Mouse (Mus musculus): ENCODE results near the gene Nedd4. TPM values are rescaled to one million over a fixed set of nuclear protein-coding genes. Genes with fewer than 3 reads are reported as not detected.
"Not testable (repeated sequence)": the region's sequence is repeated elsewhere in the genome, so short reads cannot be mapped to it uniquely, and the experiment has no call there.

Gene Nedd4
- total RNA-seq, 1 experiment from 2014 or later = 467 TPM

GRCm38 (mm10) chr9:72652961-72653360, 9.2 kb upstream of the Nedd4 start:
- DNase-seq = no peak

- DNase-seq = no peak
Observed at GRCm38 (mm10) chr9:72653533-72653932, 8.6 kb upstream of the Nedd4 start.

- peak; percentile 85 for DNase-seq
Observed at GRCm38 (mm10) chr9:72654593-72655242, 7.4 kb upstream of the Nedd4 start.

- no peak for DNase-seq
Observed at GRCm38 (mm10) chr9:72655602-72656001, 6.5 kb upstream of the Nedd4 start.

GRCm38 (mm10) chr9:72656491-72656890, 5.7 kb upstream of the Nedd4 start:
- DNase-seq = no peak

- DNase-seq = no peak
Observed at GRCm38 (mm10) chr9:72656940-72657339, 5.2 kb upstream of the Nedd4 start.

- DNase-seq = no peak
Observed at GRCm38 (mm10) chr9:72657694-72658093, 4.5 kb upstream of the Nedd4 start.

GRCm38 (mm10) chr9:72660139-72660538, 2.0 kb upstream of the Nedd4 start:
- DNase-seq = no peak

- no peak for DNase-seq
Observed at GRCm38 (mm10) chr9:72660911-72661310, 1.2 kb upstream of the Nedd4 start.

- DNase-seq = no peak
Observed at GRCm38 (mm10) chr9:72661561-72661894, 618 bp upstream of the Nedd4 start.

GRCm38 (mm10) chr9:72662691-72663533, 766 bp downstream of the Nedd4 start:
- DNase-seq = peak; percentile 75

- DNase-seq = no peak
Observed at GRCm38 (mm10) chr9:72663534-72663918, 1.4 kb downstream of the Nedd4 start.

- DNase-seq = no peak
Observed at GRCm38 (mm10) chr9:72664409-72665351, 2.5 kb downstream of the Nedd4 start.

GRCm38 (mm10) chr9:72665517-72665916, 3.4 kb downstream of the Nedd4 start:
- DNase-seq = no peak

GRCm38 (mm10) chr9:72666352-72667021, 4.3 kb downstream of the Nedd4 start:
- not testable (repeated sequence) for DNase-seq

- no peak for DNase-seq
Observed at GRCm38 (mm10) chr9:72667126-72667525, 5.0 kb downstream of the Nedd4 start.

- no peak for DNase-seq
Observed at GRCm38 (mm10) chr9:72669383-72669782, 7.2 kb downstream of the Nedd4 start.

GRCm38 (mm10) chr9:72672361-72672760, 10.2 kb downstream of the Nedd4 start:
- DNase-seq = peak; percentile 84

GRCm38 (mm10) chr9:72674957-72675744, 13.0 kb downstream of the Nedd4 start:
- no peak for DNase-seq

GRCm38 (mm10) chr9:72675745-72676200, 13.6 kb downstream of the Nedd4 start:
- no peak for DNase-seq

GRCm38 (mm10) chr9:72677659-72678058, 15.5 kb downstream of the Nedd4 start:
- DNase-seq = no peak

Data from adrenal gland, postnatal 25 days (tissue).